Mouse (Mus musculus) neural tube, embryonic 13.5 days (tissue): Measurements from ENCODE around the gene Wdr59. TPM values are rescaled to one million over a fixed set of nuclear protein-coding genes. Genes with fewer than 3 reads are reported as not detected.

Experiments
- ATAC-seq: fragments of 200-750 bp; cut with Nextera tagmentation; 2 replicates; pipeline ENCODE4 v1.8.0; 2017; ENCODE audit warnings: low read depth, mild to moderate bottlenecking, moderate TSS enrichment, moderate library complexity
- H3K27ac ChIP-seq: fragments of 300-500 bp; sonication (generic); replicated peaks from 2 replicates; pipeline ENCODE4 v1.5.1; 2015; ENCODE audit warnings: moderate library complexity, mild to moderate bottlenecking, inconsistent platforms
- H3K27me3 ChIP-seq: fragments of 300-500 bp; sonication (generic); 2 replicates; pipeline ENCODE4 v1.6.1; 2015; ENCODE audit warnings: mild to moderate bottlenecking, inconsistent platforms
- H3K36me3 ChIP-seq: fragments of 300-500 bp; sonication (generic); 2 replicates; pipeline ENCODE4 v1.6.1; 2015; ENCODE audit warnings: mild to moderate bottlenecking, inconsistent platforms
- H3K4me1 ChIP-seq: fragments of 300-500 bp; sonication (generic); replicated peaks from 2 replicates; pipeline ENCODE4 v1.6.1; 2015; ENCODE audit warnings: inconsistent platforms
- H3K4me2 ChIP-seq: fragments of 300-500 bp; sonication (generic); 2 replicates; pipeline ENCODE4 v1.6.1; 2015; ENCODE audit warnings: inconsistent platforms, mild to moderate bottlenecking, moderate library complexity
- H3K4me3 ChIP-seq: fragments of 300-500 bp; sonication (generic); 2 replicates; pipeline ENCODE4 v1.5.1; 2015; ENCODE audit warnings: mild to moderate bottlenecking, inconsistent platforms
- H3K9ac ChIP-seq: fragments of 300-500 bp; sonication (generic); 2 replicates; pipeline ENCODE4 v1.6.1; 2015; ENCODE audit warnings: moderate library complexity, mild to moderate bottlenecking, inconsistent platforms
- H3K9me3 ChIP-seq: fragments of 300-500 bp; sonication (generic); 2 replicates; pipeline ENCODE4 v1.6.1; 2016; ENCODE audit warnings: inconsistent platforms
- WGBS: fragments of 180-500 bp; shearing (Covaris S2); methylation state at CpG from one replicate; pipeline ENCODE4 v1.1.7; 2015; 5-methylcytosine and 5-hydroxymethylcytosine counted together
- polyA plus RNA-seq: library from polyadenylated mRNA; unstranded; fragments of >200 nt; fragmentation: Nextera tagmentation; extraction: Ambion mirVana; gene quantifications from 2 replicates; pipeline ENCODE4 v1.2.1, GENCODE M21; 2015

The Wdr59 gene
- 7.3 and 8.5 TPM in 2 replicates for polyA plus RNA-seq

- peak; percentile 97 for ATAC-seq
- Histone ChIP-seq H3K27me3 (no peaks in the 10 kb centered on the region), H3K9ac (peak within 1 kb of the TSS; percentile 77), H3K4me1 (peaks cover 10% of the 10 kb centered on the region), H3K9me3 (0 out of 2 replicates have a peak, but pooled peaks cover 4% of the 10 kb centered on the region), H3K27ac (peak within 1 kb of the TSS; percentile 62; the same call in 1 of the 2 replicates), H3K4me2 (peak within 1 kb of the TSS; percentile 59), H3K4me3 (peak within 1 kb of the TSS; percentile 57), H3K36me3 (no peaks in the 10 kb centered on the region; the same call in 1 of the 2 replicates)
- under 1% methylated on average over 34 of the region's 34 CpGs for WGBS
These were observed at the start of gene Wdr59 for GRCm38 (mm10) chr8:111521713-111522429. TSS of gene Wdr59 (minus strand) at chr8:111522092.

GRCm38 (mm10) chr8:111571661-111572060 is 49.8 kb upstream of the Wdr59 start:
- no peak overlapping the region for H3K4me2 ChIP-seq
- H3K36me3 ChIP-seq, result no peaks in the 10 kb centered on the region
- no peaks in the 10 kb centered on the region for H3K27me3 ChIP-seq
- ATAC-seq, result no peak
- H3K4me1 ChIP-seq, result peaks cover 72% of the 10 kb centered on the region
- WGBS, result 84% methylated on average over 10 of the region's 10 CpGs
- H3K27ac ChIP-seq, result no peak overlapping the region
- no peak overlapping the region for H3K4me3 ChIP-seq
- H3K9me3 ChIP-seq, result no peaks in the 10 kb centered on the region
- no peak overlapping the region for H3K9ac ChIP-seq

- no peaks in the 10 kb centered on the region for H3K27me3 ChIP-seq
- peaks cover 74% of the 10 kb centered on the region for H3K4me1 ChIP-seq
- H3K9ac ChIP-seq, result no peak overlapping the region
- no peaks in the 10 kb centered on the region for H3K9me3 ChIP-seq
- no peak overlapping the region for H3K4me3 ChIP-seq
- H3K36me3 ChIP-seq, result no peaks in the 10 kb centered on the region
- H3K4me2 ChIP-seq, result no peak overlapping the region
- 66% methylated on average over 2 of the region's 2 CpGs for WGBS
- no peak for ATAC-seq
- no peak overlapping the region for H3K27ac ChIP-seq
These were observed 48.5 kb upstream of the Wdr59 start for GRCm38 (mm10) chr8:111570432-111570831.

GRCm38 (mm10) chr8:111569926-111570325 is 48.0 kb upstream of the Wdr59 start:
- WGBS, result 87% methylated on average over 4 of the region's 4 CpGs
- H3K4me1 ChIP-seq, result peaks cover 78% of the 10 kb centered on the region

GRCm38 (mm10) chr8:111568029-111568428 is 46.1 kb upstream of the Wdr59 start:
- H3K27me3 ChIP-seq, result no peaks in the 10 kb centered on the region
- no peak overlapping the region for H3K4me3 ChIP-seq
- H3K9ac ChIP-seq, result no peak overlapping the region
- peaks cover 69% of the 10 kb centered on the region for H3K4me1 ChIP-seq
- 0 out of 2 replicates have a peak, but pooled peaks cover 3% of the 10 kb centered on the region for H3K36me3 ChIP-seq
- no peaks in the 10 kb centered on the region for H3K9me3 ChIP-seq
- H3K27ac ChIP-seq, result 0 out of 2 replicates have a peak overlapping the region, but pooled peaks have one; percentile 2
- H3K4me2 ChIP-seq, result no peak overlapping the region
- no peak for ATAC-seq
- 59% methylated on average over 3 of the region's 3 CpGs for WGBS

More at GRCm38 (mm10) chr8:111569926-111570325, 48.0 kb upstream of the Wdr59 start:
- Histone ChIP-seq H3K9ac (no peak overlapping the region), H3K9me3 (no peaks in the 10 kb centered on the region), H3K36me3 (no peaks in the 10 kb centered on the region), H3K4me2 (no peak overlapping the region), H3K27ac (no peak overlapping the region), H3K27me3 (no peaks in the 10 kb centered on the region), H3K4me3 (no peak overlapping the region)
- no peak for ATAC-seq

GRCm38 (mm10) chr8:111567571-111567970 is 45.7 kb upstream of the Wdr59 start:
- H3K9me3 ChIP-seq, result no peaks in the 10 kb centered on the region
- H3K36me3 ChIP-seq, result 0 out of 2 replicates have a peak, but pooled peaks cover 3% of the 10 kb centered on the region
- H3K27me3 ChIP-seq, result no peaks in the 10 kb centered on the region
- H3K27ac ChIP-seq, result no peak overlapping the region
- H3K4me3 ChIP-seq, result no peak overlapping the region
- H3K9ac ChIP-seq, result no peak overlapping the region
- H3K4me1 ChIP-seq, result peaks cover 64% of the 10 kb centered on the region
- no peak overlapping the region for H3K4me2 ChIP-seq
- ATAC-seq, result no peak
- 46% methylated on average over 3 of the region's 3 CpGs for WGBS

GRCm38 (mm10) chr8:111566326-111566725 is 44.4 kb upstream of the Wdr59 start:
- Histone ChIP-seq H3K27ac (0 out of 2 replicates have a peak overlapping the region, but pooled peaks have one; percentile 13), H3K9ac (no peak overlapping the region), H3K36me3 (0 out of 2 replicates have a peak, but pooled peaks cover 3% of the 10 kb centered on the region), H3K4me1 (peaks cover 59% of the 10 kb centered on the region), H3K4me2 (no peak overlapping the region), H3K4me3 (no peak overlapping the region), H3K27me3 (no peaks in the 10 kb centered on the region), H3K9me3 (no peaks in the 10 kb centered on the region)
- 75% methylated on average over 9 of the region's 9 CpGs for WGBS
- ATAC-seq, result no peak

- ATAC-seq, result no peak
- Histone ChIP-seq H3K4me3 (no peak overlapping the region), H3K9me3 (no peaks in the 10 kb centered on the region), H3K27ac (no peak overlapping the region), H3K36me3 (0 out of 2 replicates have a peak, but pooled peaks cover 3% of the 10 kb centered on the region), H3K4me2 (no peak overlapping the region), H3K9ac (no peak overlapping the region), H3K4me1 (peaks cover 60% of the 10 kb centered on the region), H3K27me3 (no peaks in the 10 kb centered on the region)
- 42% methylated on average over 5 of the region's 5 CpGs for WGBS
These were observed 43.9 kb upstream of the Wdr59 start for GRCm38 (mm10) chr8:111565784-111566191.

GRCm38 (mm10) chr8:111564093-111564492 is 42.2 kb upstream of the Wdr59 start:
- WGBS, result 92% methylated on average over 2 of the region's 2 CpGs
- peaks cover 57% of the 10 kb centered on the region for H3K4me1 ChIP-seq
- H3K9ac ChIP-seq, result no peak overlapping the region
- H3K27me3 ChIP-seq, result no peaks in the 10 kb centered on the region
- H3K36me3 ChIP-seq, result 0 out of 2 replicates have a peak, but pooled peaks cover 3% of the 10 kb centered on the region
- no peak overlapping the region for H3K27ac ChIP-seq
- peak; percentile 49; the same call in 1 of the 2 replicates for ATAC-seq
- no peak overlapping the region for H3K4me3 ChIP-seq
- H3K4me2 ChIP-seq, result no peak overlapping the region
- no peaks in the 10 kb centered on the region for H3K9me3 ChIP-seq

GRCm38 (mm10) chr8:111563687-111564086 is 41.8 kb upstream of the Wdr59 start:
- ATAC-seq, result no peak
- no peak overlapping the region for H3K9ac ChIP-seq
- H3K36me3 ChIP-seq, result 0 out of 2 replicates have a peak, but pooled peaks cover 3% of the 10 kb centered on the region
- WGBS, result 96% methylated on average over 4 of the region's 4 CpGs
- H3K9me3 ChIP-seq, result no peaks in the 10 kb centered on the region
- no peak overlapping the region for H3K4me3 ChIP-seq
- H3K27ac ChIP-seq, result no peak overlapping the region
- peaks cover 61% of the 10 kb centered on the region for H3K4me1 ChIP-seq
- no peak overlapping the region for H3K4me2 ChIP-seq
- no peaks in the 10 kb centered on the region for H3K27me3 ChIP-seq

GRCm38 (mm10) chr8:111563075-111563474 is 41.2 kb upstream of the Wdr59 start:
- Histone ChIP-seq H3K9me3 (no peaks in the 10 kb centered on the region), H3K4me3 (no peak overlapping the region), H3K4me1 (peaks cover 61% of the 10 kb centered on the region), H3K27ac (no peak overlapping the region), H3K36me3 (0 out of 2 replicates have a peak, but pooled peaks cover 3% of the 10 kb centered on the region), H3K4me2 (no peak overlapping the region), H3K27me3 (no peaks in the 10 kb centered on the region), H3K9ac (no peak overlapping the region)
- WGBS, result 95% methylated on average over 5 of the region's 5 CpGs
- no peak for ATAC-seq

- H3K4me3 ChIP-seq, result no peak overlapping the region
- ATAC-seq, result no peak
- H3K9me3 ChIP-seq, result no peaks in the 10 kb centered on the region
- WGBS, result 92% methylated on average over 5 of the region's 5 CpGs
- H3K9ac ChIP-seq, result no peak overlapping the region
- H3K4me2 ChIP-seq, result no peak overlapping the region
- peaks cover 60% of the 10 kb centered on the region for H3K4me1 ChIP-seq
- H3K36me3 ChIP-seq, result 0 out of 2 replicates have a peak, but pooled peaks cover 3% of the 10 kb centered on the region
- H3K27me3 ChIP-seq, result no peaks in the 10 kb centered on the region
- no peak overlapping the region for H3K27ac ChIP-seq
These were observed 40.4 kb upstream of the Wdr59 start for GRCm38 (mm10) chr8:111562274-111562803.
